Mouse (Mus musculus) heart, embryonic 13.5 days (tissue): ENCODE measurements at regions not wholly inside any gene's neighbourhood (a gene's known extent, or its start where the extent isn't known, plus 50 kb on each side); places are given as distances from the start of the nearest gene placed in this dataset.

Source experiments
- ATAC-seq: fragments of 200-750 bp; cut with Nextera tagmentation; 2 replicates; pipeline ENCODE4 v1.8.0; 2017; ENCODE audit warnings: moderate TSS enrichment; ENCODE audit not compliant: insufficient number of reproducible peaks, low FRiP score, low TSS enrichment; ENCODE audit errors: extremely low read depth
- H3K27ac ChIP-seq: fragments of 300-500 bp; sonication (generic); replicated peaks from 2 replicates; pipeline ENCODE4 v1.5.1; 2015; ENCODE audit warnings: moderate library complexity, mild to moderate bottlenecking, inconsistent platforms
- H3K27me3 ChIP-seq: fragments of 300-500 bp; sonication (generic); replicated peaks from 2 replicates; pipeline ENCODE4 v1.6.1; 2015; ENCODE audit warnings: mild to moderate bottlenecking, inconsistent platforms
- H3K36me3 ChIP-seq: fragments of 300-500 bp; sonication (generic); 2 replicates; pipeline ENCODE4 v1.6.1; 2015; ENCODE audit warnings: mild to moderate bottlenecking, inconsistent platforms
- H3K4me1 ChIP-seq: fragments of 300-500 bp; sonication (generic); 2 replicates; pipeline ENCODE4 v1.6.1; 2015; ENCODE audit warnings: inconsistent platforms
- H3K4me2 ChIP-seq: fragments of 300-500 bp; sonication (generic); 2 replicates; pipeline ENCODE4 v1.6.1; 2015; ENCODE audit warnings: inconsistent platforms, mild to moderate bottlenecking, moderate library complexity
- H3K4me3 ChIP-seq: fragments of 300-500 bp; sonication (generic); 2 replicates; pipeline ENCODE4 v1.5.1; 2015; ENCODE audit warnings: moderate library complexity, mild to moderate bottlenecking, inconsistent platforms
- H3K9ac ChIP-seq: fragments of 300-500 bp; sonication (generic); 2 replicates; pipeline ENCODE4 v1.6.1; 2015; ENCODE audit warnings: inconsistent platforms, mild to moderate bottlenecking, moderate library complexity
- H3K9me3 ChIP-seq: fragments of 300-500 bp; sonication (generic); 2 replicates; pipeline ENCODE4 v1.6.1; 2016; ENCODE audit warnings: inconsistent platforms
- whole genome bisulfite sequencing: fragments of 180-500 bp; shearing (Covaris S2); methylation state at CpG from one replicate; pipeline ENCODE4 v1.1.7; 2015; ENCODE audit warnings: mixed read lengths; 5-methylcytosine and 5-hydroxymethylcytosine counted together

DNA sequence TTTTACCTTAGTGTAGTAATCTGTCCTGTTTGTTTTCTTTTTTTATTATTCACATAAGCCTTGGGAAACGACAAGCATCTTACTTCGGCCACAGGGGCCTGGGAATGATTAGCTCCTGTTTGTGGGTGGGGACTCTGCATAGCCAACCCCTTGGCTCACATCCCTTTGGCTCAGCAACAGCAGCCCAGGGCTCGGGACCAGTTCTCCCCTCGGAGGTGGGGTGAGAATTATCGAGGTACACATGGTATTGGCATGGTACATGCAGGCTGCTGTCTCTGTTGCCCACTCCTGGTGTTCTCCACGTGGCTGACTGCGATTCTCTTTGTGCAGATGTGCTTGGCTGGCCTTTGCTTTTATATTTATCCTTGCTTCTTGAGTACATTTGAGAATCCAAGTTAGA, 65.4 kb upstream of the Gm5148 start:
- Histone ChIP-seq H3K36me3 (no peaks in the 10 kb centered on the region), H3K27me3 (0 out of 2 replicates have a peak, but pooled peaks cover 3% of the 10 kb centered on the region), H3K4me1 (peaks cover 25% of the 10 kb centered on the region), H3K9ac (no peak overlapping the region), H3K4me3 (no peak overlapping the region), H3K27ac (no peak overlapping the region), H3K4me2 (no peak overlapping the region), H3K9me3 (no peaks in the 10 kb centered on the region)
- 50% methylated on average over 7 of the region's 7 CpGs for WGBS
- no peak for ATAC-seq

DNA sequence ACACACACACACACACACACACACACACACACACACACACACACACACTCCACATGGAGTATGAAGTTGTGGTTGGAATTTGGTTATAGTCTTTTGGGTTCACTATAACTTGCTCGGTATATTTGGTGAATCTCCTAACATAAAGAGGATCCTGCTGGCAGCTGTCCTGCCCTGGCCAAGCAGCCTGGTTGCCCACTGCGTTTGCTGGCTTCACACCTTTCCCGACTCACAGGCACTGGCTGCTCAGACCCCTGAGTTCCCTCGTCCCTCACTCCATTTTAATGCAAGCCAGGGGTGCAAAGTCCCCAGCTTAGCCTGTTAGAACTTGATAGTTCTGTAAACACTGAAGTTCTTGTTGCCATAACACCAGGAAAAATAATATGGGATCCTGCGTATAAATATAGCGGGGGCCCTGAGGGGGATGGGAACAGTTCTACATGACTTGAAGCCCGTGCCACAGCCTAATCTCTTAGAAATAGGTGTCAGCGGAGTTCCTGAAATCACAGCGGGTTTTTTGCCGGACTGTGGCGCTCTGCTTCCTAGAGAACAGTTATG, 64.9 kb upstream of the Gm5148 start:
- ATAC-seq: no peak
- 54% methylated on average over 11 of the region's 11 CpGs for WGBS
- Histone ChIP-seq H3K36me3 (no peaks in the 10 kb centered on the region), H3K4me1 (peaks cover 25% of the 10 kb centered on the region), H3K4me3 (no peak overlapping the region), H3K27me3 (0 out of 2 replicates have a peak, but pooled peaks cover 3% of the 10 kb centered on the region), H3K4me2 (no peak overlapping the region), H3K9ac (no peak overlapping the region), H3K9me3 (no peaks in the 10 kb centered on the region), H3K27ac (no peak overlapping the region)

GRCm38 (mm10) chr3:37788366-37788765, 64.1 kb upstream of the Gm5148 start:
- H3K27ac ChIP-seq: peak overlapping the region; percentile 31
- no peak overlapping the region for H3K4me3 ChIP-seq
- peak overlapping the region; percentile 15 for H3K4me2 ChIP-seq
- WGBS: 40% methylated on average over 9 of the region's 9 CpGs
- no peaks in the 10 kb centered on the region for H3K9me3 ChIP-seq
- no peak for ATAC-seq
- H3K36me3 ChIP-seq: no peaks in the 10 kb centered on the region
- peaks cover 25% of the 10 kb centered on the region for H3K4me1 ChIP-seq
- no peak overlapping the region for H3K9ac ChIP-seq
- 0 out of 2 replicates have a peak, but pooled peaks cover 3% of the 10 kb centered on the region for H3K27me3 ChIP-seq

DNA sequence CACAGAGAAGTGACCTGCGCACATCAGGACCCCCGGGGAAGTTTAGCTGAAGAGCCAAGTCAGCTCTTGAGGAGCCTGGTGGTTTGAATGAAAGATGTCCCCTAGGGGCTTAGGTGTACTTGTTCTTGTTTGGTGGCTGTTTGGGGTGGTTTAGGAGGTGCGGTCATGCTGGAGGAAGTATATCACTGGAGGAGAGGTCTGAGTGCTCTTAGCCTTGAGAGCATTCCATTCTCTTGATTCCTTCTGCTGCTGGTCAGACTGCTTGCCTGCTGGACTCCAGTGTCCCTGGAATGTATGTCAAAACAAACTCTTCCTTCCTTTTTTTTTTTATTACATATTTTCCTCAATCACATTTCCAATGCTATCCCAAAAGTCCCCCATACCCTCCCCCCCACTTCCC, 62.5 kb upstream of the Gm5148 start:
- Histone ChIP-seq H3K4me1 (peaks cover 25% of the 10 kb centered on the region), H3K9me3 (0 out of 2 replicates have a peak, but pooled peaks cover 3% of the 10 kb centered on the region), H3K27ac (no peak overlapping the region), H3K9ac (no peak overlapping the region), H3K4me3 (no peak overlapping the region), H3K4me2 (no peak overlapping the region), H3K27me3 (0 out of 2 replicates have a peak, but pooled peaks cover 3% of the 10 kb centered on the region), H3K36me3 (no peaks in the 10 kb centered on the region)
- ATAC-seq: no peak
- WGBS: 68% methylated on average over 3 of the region's 3 CpGs

DNA sequence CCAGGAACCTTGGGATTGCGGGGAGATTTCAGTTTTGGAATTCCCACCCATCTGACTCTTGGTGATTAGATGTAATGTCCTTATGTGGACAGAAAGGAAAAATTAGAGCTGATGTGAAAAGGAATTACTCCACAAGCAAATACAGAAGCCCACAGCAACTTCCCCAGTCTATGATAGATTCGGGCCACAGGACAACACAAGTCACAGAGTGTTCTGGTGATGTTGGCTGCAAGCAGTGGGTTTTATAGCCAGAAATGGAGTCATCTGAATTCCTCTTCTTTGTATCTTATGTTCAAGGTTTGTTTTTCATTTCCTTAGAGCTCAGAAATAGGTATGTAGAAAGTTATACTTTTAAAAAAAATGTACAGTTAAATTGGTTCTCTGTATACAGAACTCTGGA, 56.8 kb upstream of the Gm5148 start:
- no peaks in the 10 kb centered on the region for H3K36me3 ChIP-seq
- no peak overlapping the region for H3K4me3 ChIP-seq
- ATAC-seq: no peak
- H3K4me1 ChIP-seq: no peaks in the 10 kb centered on the region
- H3K27ac ChIP-seq: no peak overlapping the region
- H3K4me2 ChIP-seq: no peak overlapping the region
- 85% methylated on average over 2 of the region's 2 CpGs for WGBS
- 0 out of 2 replicates have a peak, but pooled peaks cover 3% of the 10 kb centered on the region for H3K9me3 ChIP-seq
- H3K27me3 ChIP-seq: no peaks in the 10 kb centered on the region; the same call in 1 of the 2 replicates
- H3K9ac ChIP-seq: no peak overlapping the region

- Histone ChIP-seq H3K4me2 (no peak overlapping the region), H3K9me3 (0 out of 2 replicates have a peak, but pooled peaks cover 3% of the 10 kb centered on the region), H3K4me1 (no peaks in the 10 kb centered on the region), H3K27ac (no peak overlapping the region), H3K36me3 (no peaks in the 10 kb centered on the region), H3K27me3 (no peaks in the 10 kb centered on the region; the same call in 1 of the 2 replicates), H3K4me3 (no peak overlapping the region), H3K9ac (no peak overlapping the region)
- no peak for ATAC-seq
- 71% methylated on average over 11 of the region's 11 CpGs for WGBS
These were observed 55.7 kb upstream of the Gm5148 start for GRCm38 (mm10) chr3:37779867-37780475.

DNA sequence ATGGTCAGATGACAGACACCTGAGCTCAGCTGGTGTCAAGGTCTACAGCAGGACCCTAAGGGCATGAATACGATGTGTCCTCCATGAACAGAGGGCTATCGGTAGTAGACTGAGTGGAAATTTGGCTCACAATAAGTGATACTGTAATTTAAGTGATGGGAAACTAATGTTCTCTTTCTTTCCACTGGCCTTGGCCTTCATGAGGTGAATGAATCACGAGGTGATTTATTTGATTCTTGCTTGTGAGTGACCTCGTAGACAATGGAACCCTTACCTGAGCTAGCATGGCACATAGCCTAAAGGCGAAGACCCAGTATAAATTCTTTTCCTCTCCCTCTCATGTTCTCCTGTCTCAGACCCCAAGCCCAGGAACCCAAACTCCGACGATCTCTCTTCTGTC, 54.1 kb upstream of the Gm5148 start:
- Histone ChIP-seq H3K9me3 (0 out of 2 replicates have a peak, but pooled peaks cover 3% of the 10 kb centered on the region), H3K9ac (no peak overlapping the region), H3K27ac (no peak overlapping the region), H3K27me3 (no peaks in the 10 kb centered on the region; the same call in 1 of the 2 replicates), H3K4me2 (no peak overlapping the region), H3K36me3 (no peaks in the 10 kb centered on the region), H3K4me1 (peaks cover 14% of the 10 kb centered on the region), H3K4me3 (no peak overlapping the region)
- ATAC-seq: no peak
- WGBS: 86% methylated on average over 7 of the region's 7 CpGs

DNA sequence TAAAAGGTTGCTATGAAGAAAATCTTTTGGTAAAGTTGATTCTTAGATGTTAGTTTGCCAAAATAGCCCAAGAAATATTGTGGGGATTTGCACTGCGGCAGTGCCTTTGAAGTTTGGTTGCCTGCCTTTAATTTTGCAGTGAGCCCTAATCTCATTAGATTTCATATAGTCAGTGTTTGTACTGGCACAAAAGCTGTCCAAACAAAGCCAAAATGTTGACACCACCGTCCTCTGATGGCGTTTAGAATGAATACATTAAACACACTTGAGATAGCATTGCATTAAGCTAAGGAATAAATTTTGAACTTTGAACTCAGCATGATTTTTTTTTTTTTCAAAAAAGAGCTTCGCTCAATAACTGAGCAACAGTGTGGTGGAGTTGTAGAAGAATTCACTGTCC, 51.9 kb upstream of the Gm5148 start:
- no peaks in the 10 kb centered on the region for H3K36me3 ChIP-seq
- no peak overlapping the region for H3K9ac ChIP-seq
- no peaks in the 10 kb centered on the region for H3K9me3 ChIP-seq
- H3K4me1 ChIP-seq: peaks cover 15% of the 10 kb centered on the region
- 57% methylated on average over 4 of the region's 4 CpGs for WGBS
- H3K27me3 ChIP-seq: no peaks in the 10 kb centered on the region; the same call in 1 of the 2 replicates
- no peak for ATAC-seq
- H3K27ac ChIP-seq: no peak overlapping the region
- no peak overlapping the region for H3K4me3 ChIP-seq
- no peak overlapping the region for H3K4me2 ChIP-seq
